Mouse (Mus musculus) myocyte (in vitro differentiated cells): ENCODE data around the gene Espl1. TPM values are rescaled to one million over a fixed set of nuclear protein-coding genes. Genes with fewer than 3 reads are reported as not detected.

ENCODE experiments used
- H3K27me3 ChIP-seq: one replicate; pipeline ENCODE4 v1.6.1; 2011; ENCODE audit not compliant: control insufficient read depth, insufficient read depth, insufficient read length
- H3K36me3 ChIP-seq: one replicate; pipeline ENCODE4 v1.6.1; 2011; ENCODE audit not compliant: control insufficient read depth, insufficient read depth
- H3K4me2 ChIP-seq: one replicate; pipeline ENCODE4 v1.6.1; 2011; ENCODE audit warnings: low read depth, control low read depth
- H3K4me3 ChIP-seq: one replicate; pipeline ENCODE4 v1.5.1; 2011; ENCODE audit warnings: mild to moderate bottlenecking, control low read depth, moderate library complexity
- H3K79me2 ChIP-seq: one replicate; pipeline ENCODE4 v1.6.1; 2011; ENCODE audit not compliant: control insufficient read depth, insufficient read depth
- H3ac ChIP-seq: one replicate; pipeline ENCODE4 v1.6.1; 2011; ENCODE audit not compliant: control insufficient read depth, insufficient read length
- CEBPB ChIP-seq: IDR thresholded peaks from 2 replicates; pipeline ENCODE4 v1.6.1; 2011; ENCODE audit warnings: mild to moderate bottlenecking, moderate library complexity; ENCODE audit not compliant: poor library complexity, insufficient read depth, severe bottlenecking
- E2F4 ChIP-seq: IDR thresholded peaks from one replicate; pipeline ENCODE4 v1.6.1; 2011; ENCODE audit warnings: mild to moderate bottlenecking, control low read depth, moderate library complexity; ENCODE audit not compliant: insufficient read depth
- MAX ChIP-seq: IDR thresholded peaks from one replicate; pipeline ENCODE4 v1.6.1; 2011; ENCODE audit warnings: low read depth, mild to moderate bottlenecking, control low read depth
- MYOD1 ChIP-seq, 3 experiments: IDR thresholded peaks; one replicate each; pipeline ENCODE4 v1.6.1; 2011; ENCODE audit warnings: control low read depth in 2 of 3, low read depth in 2 of 3, mild to moderate bottlenecking in 2 of 3, moderate library complexity in 1 of 3; ENCODE audit not compliant: insufficient read length in 2 of 3, control insufficient read depth in 1 of 3
- MYOG ChIP-seq, 3 experiments: IDR thresholded peaks; one replicate each; pipeline ENCODE4 v1.6.1; 2011; ENCODE audit warnings: control low read depth in 2 of 3, low read depth in 2 of 3, mild to moderate bottlenecking in 2 of 3; ENCODE audit not compliant: insufficient read length in 2 of 3, control insufficient read depth in 1 of 3, insufficient read depth in 1 of 3
- POLR2A ChIP-seq: IDR thresholded peaks from one replicate; pipeline ENCODE4 v1.6.1; 2011; ENCODE audit warnings: low read depth, mild to moderate bottlenecking, control low read depth, moderate library complexity; ENCODE audit not compliant: insufficient read length
- POLR2AphosphoS2 ChIP-seq: IDR thresholded peaks from one replicate; pipeline ENCODE4 v1.6.1; 2011; ENCODE audit warnings: low read depth, control low read depth; ENCODE audit not compliant: insufficient read length
- REST ChIP-seq: IDR thresholded peaks from one replicate; pipeline ENCODE4 v1.6.1; 2011; ENCODE audit warnings: mild to moderate bottlenecking, control low read depth, moderate library complexity; ENCODE audit not compliant: insufficient read depth, insufficient read length
- SRF ChIP-seq: IDR thresholded peaks from one replicate; pipeline ENCODE4 v1.6.1; 2011; ENCODE audit warnings: low read depth; ENCODE audit not compliant: control insufficient read depth, insufficient read length
- TCF12 ChIP-seq: IDR thresholded peaks from one replicate; pipeline ENCODE4 v1.6.1; 2011; ENCODE audit warnings: mild to moderate bottlenecking, control low read depth; ENCODE audit not compliant: poor library complexity, insufficient read depth, severe bottlenecking
- TCF3 ChIP-seq: IDR thresholded peaks from one replicate; pipeline ENCODE4 v1.6.1; 2011; ENCODE audit warnings: low read depth, control low read depth; ENCODE audit not compliant: insufficient read length
- USF1 ChIP-seq: IDR thresholded peaks from one replicate; pipeline ENCODE4 v1.6.1; 2011; ENCODE audit warnings: low read depth, mild to moderate bottlenecking, control low read depth, moderate library complexity
- polyA plus RNA-seq: library from polyadenylated mRNA; unstranded; fragments of >200 nt; fragmentation: generic; extraction: Trizol; gene quantifications from one replicate; pipeline ENCODE4 v1.2.1, GENCODE M21; 2012; ENCODE audit warnings: missing spikeins

Espl1 gene
- polyA plus RNA-seq, 1 experiment, result 16.7 TPM

- no peaks in the 10 kb centered on the region for H3K36me3 ChIP-seq
- peak overlapping the region; percentile 56 for H3K4me2 ChIP-seq
- H3K27me3 ChIP-seq, result no peaks in the 10 kb centered on the region
- no peaks in the 10 kb centered on the region for H3K79me2 ChIP-seq
- no peak overlapping the region for H3ac ChIP-seq
- TF ChIP-seq TCF12, result no peak
- TF ChIP-seq MYOD1 (IDR thresholded peaks at IDR 0.05; ENCODE audit: control insufficient read depth in 1 of 3, insufficient read length in 2 of 3, low read depth in 2 of 3), result no peak
- no peak for TF ChIP-seq E2F4
- TF ChIP-seq USF1, result no peak
- TF ChIP-seq CEBPB, result no peak
- no peak for TF ChIP-seq REST
- no peak for TF ChIP-seq POLR2AphosphoS2
- TF ChIP-seq SRF, result no peak
- TF ChIP-seq TCF3, result no peak
- no peak for TF ChIP-seq MAX
- no peak for TF ChIP-seq POLR2A
- no peak overlapping the region for H3K4me3 ChIP-seq
Observed at GRCm38 (mm10) chr15:102362648-102363047, 66.6 kb downstream of the Espl1 start.

GRCm38 (mm10) chr15:102364678-102365077 lies 68.6 kb downstream of the Espl1 start:
- H3K79me2 ChIP-seq, result no peaks in the 10 kb centered on the region
- no peak overlapping the region for H3ac ChIP-seq
- H3K27me3 ChIP-seq, result no peaks in the 10 kb centered on the region
- no peak for TF ChIP-seq REST
- TF ChIP-seq MYOG (IDR thresholded peaks at IDR 0.05; ENCODE audit: control insufficient read depth in 1 of 3, insufficient read depth in 1 of 3, insufficient read length in 2 of 3, low read depth in 2 of 3), result no peak
- TF ChIP-seq E2F4, result no peak
- no peak for TF ChIP-seq TCF3
- no peak for TF ChIP-seq MYOD1 (IDR thresholded peaks at IDR 0.05; ENCODE audit: control insufficient read depth in 1 of 3, insufficient read length in 2 of 3, low read depth in 2 of 3)
- no peak for TF ChIP-seq CEBPB
- no peaks in the 10 kb centered on the region for H3K36me3 ChIP-seq
- H3K4me2 ChIP-seq, result no peak overlapping the region
- no peak overlapping the region for H3K4me3 ChIP-seq

- H3K4me3 ChIP-seq, result no peak overlapping the region
- H3K4me2 ChIP-seq, result peak overlapping the region; percentile 52
- H3K36me3 ChIP-seq, result no peaks in the 10 kb centered on the region
- no peaks in the 10 kb centered on the region for H3K27me3 ChIP-seq
- TF ChIP-seq MAX (no peak), MYOG (IDR thresholded peaks at IDR 0.05; ENCODE audit: control insufficient read depth in 1 of 3, insufficient read depth in 1 of 3, insufficient read length in 2 of 3, low read depth in 2 of 3) (no peak), MYOD1 (IDR thresholded peaks at IDR 0.05; ENCODE audit: control insufficient read depth in 1 of 3, insufficient read length in 2 of 3, low read depth in 2 of 3) (no peak), SRF (no peak), POLR2A (no peak), CEBPB (no peak), USF1 (no peak), POLR2AphosphoS2 (no peak), E2F4 (no peak), TCF3 (no peak), TCF12 (no peak), REST (no peak)
- H3ac ChIP-seq, result no peak overlapping the region
- H3K79me2 ChIP-seq, result no peaks in the 10 kb centered on the region
Observed at GRCm38 (mm10) chr15:102366238-102366637, 70.2 kb downstream of the Espl1 start.

- TF ChIP-seq CEBPB, result no peak
- no peak for TF ChIP-seq E2F4
- no peak for TF ChIP-seq TCF12
- no peak for TF ChIP-seq USF1
- no peak for TF ChIP-seq TCF3
- TF ChIP-seq REST, result no peak
- no peaks in the 10 kb centered on the region for H3K27me3 ChIP-seq
- H3K36me3 ChIP-seq, result no peaks in the 10 kb centered on the region
- no peaks in the 10 kb centered on the region for H3K79me2 ChIP-seq
- no peak within 1 kb of the TSS for H3K4me3 ChIP-seq
- peak within 1 kb of the TSS; percentile 52 for H3K4me2 ChIP-seq
- H3ac ChIP-seq, result no peak within 1 kb of the TSS
Observed at GRCm38 (mm10) chr15:102366733-102367344, 70.8 kb downstream of the Espl1 start, which contains the start of gene Sp7. Gene Sp7, minus strand, starts transcription at chr15:102367182.

GRCm38 (mm10) chr15:102369972-102370371 lies 73.9 kb downstream of the Espl1 start:
- H3K4me2 ChIP-seq, result peak overlapping the region; percentile 43
- H3ac ChIP-seq, result no peak overlapping the region
- no peaks in the 10 kb centered on the region for H3K79me2 ChIP-seq
- no peaks in the 10 kb centered on the region for H3K27me3 ChIP-seq
- H3K36me3 ChIP-seq, result no peaks in the 10 kb centered on the region
- TF ChIP-seq SRF (no peak), POLR2A (no peak), MYOG (IDR thresholded peaks at IDR 0.05; ENCODE audit: control insufficient read depth in 1 of 3, insufficient read depth in 1 of 3, insufficient read length in 2 of 3, low read depth in 2 of 3) (no peak), CEBPB (no peak), E2F4 (no peak), REST (no peak), MAX (no peak), POLR2AphosphoS2 (no peak), TCF3 (no peak), USF1 (no peak), MYOD1 (IDR thresholded peaks at IDR 0.05; ENCODE audit: control insufficient read depth in 1 of 3, insufficient read length in 2 of 3, low read depth in 2 of 3) (no peak), TCF12 (no peak)
- no peak overlapping the region for H3K4me3 ChIP-seq
